Mouse (Mus musculus): Measurements from ENCODE around the gene Kcnk12.

The Kcnk12 gene

GRCm38 (mm10) chr17:87784911-87785310, 12.9 kb downstream of the Kcnk12 start:
- no peak for DNase-seq

- DNase-seq: peak; percentile 18
These were observed 13.5 kb downstream of the Kcnk12 start for GRCm38 (mm10) chr17:87784141-87784831.

- no peak for DNase-seq
These were observed 16.6 kb downstream of the Kcnk12 start for GRCm38 (mm10) chr17:87781244-87781643.

- DNase-seq: peak; percentile 70
These were observed 17.6 kb downstream of the Kcnk12 start for GRCm38 (mm10) chr17:87780164-87780563.

GRCm38 (mm10) chr17:87774982-87775381, 22.8 kb downstream of the Kcnk12 start:
- DNase-seq: no peak

- no peak for DNase-seq
These were observed 24.6 kb downstream of the Kcnk12 start for GRCm38 (mm10) chr17:87773175-87773574.

- DNase-seq: no peak
These were observed 27.0 kb downstream of the Kcnk12 start for GRCm38 (mm10) chr17:87770766-87771165.

GRCm38 (mm10) chr17:87766888-87767287, 30.9 kb downstream of the Kcnk12 start:
- no peak for DNase-seq

GRCm38 (mm10) chr17:87765031-87765430, 32.8 kb downstream of the Kcnk12 start:
- no peak for DNase-seq

GRCm38 (mm10) chr17:87763146-87763545, 34.6 kb downstream of the Kcnk12 start:
- DNase-seq: peak; percentile 47

GRCm38 (mm10) chr17:87760315-87760714, 37.5 kb downstream of the Kcnk12 start:
- no peak for DNase-seq

GRCm38 (mm10) chr17:87745926-87746888, 51.6 kb downstream of the Kcnk12 start:
- peak; percentile 61 for DNase-seq

GRCm38 (mm10) chr17:87744985-87745925, 52.5 kb downstream of the Kcnk12 start:
- DNase-seq: peak; percentile 92

GRCm38 (mm10) chr17:87739835-87740234, 58.0 kb downstream of the Kcnk12 start:
- no peak for DNase-seq

- no peak for DNase-seq
These were observed 60.6 kb downstream of the Kcnk12 start for GRCm38 (mm10) chr17:87737144-87737543.

- no peak for DNase-seq
These were observed 63.3 kb downstream of the Kcnk12 start for GRCm38 (mm10) chr17:87734471-87734870.

GRCm38 (mm10) chr17:87731962-87732361, 65.8 kb downstream of the Kcnk12 start:
- DNase-seq: no peak

- DNase-seq: peak; percentile 31
These were observed 71.1 kb downstream of the Kcnk12 start for GRCm38 (mm10) chr17:87726489-87727356.

GRCm38 (mm10) chr17:87724727-87725126, 73.1 kb downstream of the Kcnk12 start:
- DNase-seq: no peak

- no peak for DNase-seq
These were observed 97.7 kb downstream of the Kcnk12 start for GRCm38 (mm10) chr17:87700101-87700500.

- DNase-seq: no peak
These were observed 98.6 kb downstream of the Kcnk12 start for GRCm38 (mm10) chr17:87698996-87699765.

All from layer of hippocampus, adult 9-11 months (tissue).